Mouse (Mus musculus) fat pad, adult 2 months (tissue): ENCODE data around the gene Cux1.

Experiments used
- DNase-seq: peaks from one replicate; pipeline ENCODE4 v3.0.0-alpha.2; 2011; ENCODE audit warnings: low read depth, low spot score; ENCODE audit errors: extremely low read depth

Gene Cux1

DNA sequence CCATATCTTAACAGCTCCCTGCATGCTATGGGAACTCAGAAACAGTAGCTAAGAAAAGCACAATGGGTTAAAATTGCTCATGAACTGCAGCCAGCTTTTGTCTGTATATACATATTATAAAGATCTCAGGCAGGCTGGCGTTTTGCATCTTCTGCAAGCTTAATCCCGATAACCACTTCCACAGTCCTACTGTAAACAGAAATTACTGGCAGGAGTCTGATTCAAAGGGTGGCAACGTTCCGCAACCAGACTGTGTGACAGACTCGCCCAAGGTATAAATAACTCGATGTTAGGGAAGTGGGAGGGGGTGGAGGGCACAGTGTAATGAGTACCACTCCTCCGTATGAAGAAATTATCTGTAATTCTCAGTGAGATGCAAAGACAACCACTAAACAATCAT, 55.9 kb downstream of the Cux1 start:
- DNase-seq, result no peak

- DNase-seq, result no peak
Measured at GRCm38 (mm10) chr5:136510609-136511008, 56.7 kb downstream of the Cux1 start.

DNA sequence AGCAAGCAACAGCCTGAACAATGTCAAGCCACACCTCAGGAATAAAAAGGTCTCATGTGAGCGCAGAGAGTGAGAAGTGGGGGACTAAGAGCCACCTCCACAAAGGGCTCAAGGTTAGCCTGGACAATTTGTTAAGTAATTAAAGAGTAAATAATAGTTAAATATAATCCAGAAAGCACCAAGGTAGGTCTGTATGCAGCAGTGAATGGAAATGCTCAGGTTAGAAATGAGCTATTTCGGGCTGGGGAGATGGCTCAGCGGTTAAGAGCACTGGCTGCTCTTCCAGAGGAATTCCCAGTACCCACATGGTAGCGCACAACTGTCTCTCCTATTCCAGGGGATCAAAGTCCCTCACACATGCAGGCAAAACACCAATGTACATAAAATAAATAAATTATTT, 59.7 kb downstream of the Cux1 start:
- DNase-seq, result no peak

DNA sequence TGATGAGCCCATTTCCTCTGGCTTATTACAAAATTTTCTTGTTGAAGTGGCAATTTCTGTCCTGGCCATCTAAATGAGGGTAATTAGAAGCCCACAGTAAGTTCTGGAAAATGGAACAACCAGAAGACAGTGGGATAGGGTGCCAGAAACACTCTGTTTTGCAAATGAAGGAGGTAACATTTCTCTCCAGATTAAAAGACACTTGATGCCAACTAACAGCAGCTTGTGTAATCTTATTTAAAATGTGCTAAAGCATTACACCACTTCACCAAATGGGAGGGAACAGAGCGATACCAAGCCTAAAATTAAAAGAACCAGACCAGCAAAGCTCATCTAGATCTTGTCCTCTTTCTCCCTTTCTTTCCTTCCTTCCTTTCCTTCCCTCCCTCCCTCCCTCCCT, 61.0 kb downstream of the Cux1 start:
- DNase-seq, result no peak

GRCm38 (mm10) chr5:136502491-136503086, 64.7 kb downstream of the Cux1 start:
- DNase-seq, result no peak

GRCm38 (mm10) chr5:136500307-136500871, 66.9 kb downstream of the Cux1 start:
- DNase-seq, result no peak

DNA sequence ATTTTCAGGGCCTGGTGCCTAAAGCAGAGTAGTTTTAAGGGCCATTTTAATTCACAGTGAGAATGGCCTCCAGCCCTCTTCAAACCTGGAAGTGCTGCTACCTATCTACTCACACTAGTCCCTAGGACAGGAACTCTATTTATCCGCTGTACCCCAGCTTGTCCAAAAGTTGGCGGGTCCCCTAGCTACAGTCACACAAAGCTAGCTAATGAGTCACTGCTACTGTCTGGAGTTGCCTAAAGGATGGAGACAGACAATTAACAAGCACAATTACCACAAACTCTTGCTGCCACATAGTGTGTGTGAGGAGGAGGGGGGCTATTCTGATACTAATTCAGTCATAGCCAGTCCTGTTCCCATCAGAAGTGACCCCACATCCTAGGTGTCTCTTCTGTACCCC, 68.0 kb downstream of the Cux1 start:
- DNase-seq, result no peak

- DNase-seq, result no peak
Measured at GRCm38 (mm10) chr5:136498741-136499140, 68.5 kb downstream of the Cux1 start.

- no peak for DNase-seq
Measured at GRCm38 (mm10) chr5:136497301-136497700, 70.0 kb downstream of the Cux1 start.

GRCm38 (mm10) chr5:136495581-136495980, 71.7 kb downstream of the Cux1 start:
- no peak for DNase-seq

DNA sequence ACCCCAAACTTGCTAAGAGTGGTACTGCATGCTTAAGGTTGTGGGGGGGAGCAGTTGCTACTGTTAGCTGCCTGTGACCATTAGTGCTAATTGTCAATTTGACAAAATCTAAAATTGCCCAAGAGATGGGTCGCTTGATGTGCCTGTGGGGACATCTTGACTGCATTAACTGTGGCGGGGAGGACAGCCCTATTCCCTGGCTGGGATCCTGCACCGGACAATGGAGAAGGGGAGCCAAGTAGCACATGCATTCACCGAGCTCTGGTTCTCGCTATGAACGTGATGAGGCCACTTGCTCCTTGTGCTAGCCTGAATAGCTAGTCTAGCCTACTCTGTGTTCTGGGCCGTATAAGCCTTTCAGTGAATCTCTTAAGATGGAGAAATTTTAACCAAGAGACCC, 72.4 kb downstream of the Cux1 start:
- no peak for DNase-seq

- no peak for DNase-seq
Measured at GRCm38 (mm10) chr5:136494288-136494687, 73.0 kb downstream of the Cux1 start.

- no peak for DNase-seq
Measured at GRCm38 (mm10) chr5:136489450-136489849, 77.8 kb downstream of the Cux1 start.

DNA sequence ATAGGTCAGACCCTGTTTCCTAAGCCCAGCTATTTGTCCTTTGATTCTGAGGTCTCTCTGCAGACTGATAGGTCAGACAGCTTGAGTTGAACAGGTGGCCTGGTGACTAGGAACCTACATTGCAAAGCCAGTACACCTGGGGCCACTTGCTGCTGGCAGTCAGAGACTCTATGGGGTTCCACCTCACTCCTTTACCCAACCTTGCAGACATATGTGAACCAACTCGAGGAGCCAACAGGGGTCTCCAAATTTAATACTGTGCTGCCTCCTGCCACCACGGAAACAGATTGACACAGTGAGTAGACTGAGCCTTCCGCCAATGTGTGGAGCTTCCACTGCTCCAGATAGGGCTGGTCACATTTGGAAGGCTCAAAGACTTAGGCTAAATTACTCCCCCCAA, 78.6 kb downstream of the Cux1 start:
- DNase-seq, result no peak

DNA sequence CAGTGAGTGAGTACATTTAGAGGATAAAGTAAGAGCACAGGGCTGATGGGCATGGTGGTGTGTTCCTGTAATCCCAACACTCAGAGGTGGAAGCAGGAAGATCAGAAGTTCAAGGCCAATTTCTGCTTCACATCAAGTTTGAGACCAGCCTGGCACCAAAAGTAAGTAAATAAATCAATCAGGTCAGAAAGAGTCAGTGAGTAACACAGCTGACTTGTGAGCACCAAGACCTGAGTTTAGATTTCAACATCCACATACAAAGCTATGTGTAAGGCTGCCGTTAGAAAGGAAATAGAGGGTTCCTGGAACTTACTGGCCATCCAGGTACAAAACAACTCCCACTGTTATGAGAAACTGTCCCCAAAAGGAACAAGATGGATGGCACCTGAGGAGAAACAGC, 79.1 kb downstream of the Cux1 start:
- DNase-seq, result no peak

- no peak for DNase-seq
Measured at GRCm38 (mm10) chr5:136487397-136488093, 79.7 kb downstream of the Cux1 start.

- DNase-seq, result no peak
Measured at GRCm38 (mm10) chr5:136486401-136486800, 80.9 kb downstream of the Cux1 start.

DNA sequence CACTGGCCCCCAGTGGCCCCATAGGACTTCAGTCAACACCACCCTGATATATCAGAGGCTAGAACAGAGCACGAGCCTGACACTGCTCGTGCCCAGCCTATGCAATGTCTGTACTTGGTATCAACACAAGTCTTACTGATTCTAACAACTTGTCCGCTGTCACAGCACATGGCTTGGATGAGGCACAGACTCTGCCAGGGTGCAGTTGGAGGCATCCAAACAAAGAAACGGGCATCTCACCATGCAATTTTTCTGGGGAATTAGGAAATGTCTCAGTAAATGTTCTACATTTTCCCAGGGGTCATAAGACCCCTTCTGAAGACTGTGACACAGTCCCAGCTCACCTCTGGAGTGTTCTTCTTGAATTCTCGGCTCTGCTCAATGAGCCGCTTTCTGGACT, 81.9 kb downstream of the Cux1 start:
- DNase-seq, result no peak

GRCm38 (mm10) chr5:136482434-136482833, 84.9 kb downstream of the Cux1 start:
- DNase-seq, result no peak

- DNase-seq, result no peak
Measured at GRCm38 (mm10) chr5:136480541-136480940, 86.7 kb downstream of the Cux1 start.

DNA sequence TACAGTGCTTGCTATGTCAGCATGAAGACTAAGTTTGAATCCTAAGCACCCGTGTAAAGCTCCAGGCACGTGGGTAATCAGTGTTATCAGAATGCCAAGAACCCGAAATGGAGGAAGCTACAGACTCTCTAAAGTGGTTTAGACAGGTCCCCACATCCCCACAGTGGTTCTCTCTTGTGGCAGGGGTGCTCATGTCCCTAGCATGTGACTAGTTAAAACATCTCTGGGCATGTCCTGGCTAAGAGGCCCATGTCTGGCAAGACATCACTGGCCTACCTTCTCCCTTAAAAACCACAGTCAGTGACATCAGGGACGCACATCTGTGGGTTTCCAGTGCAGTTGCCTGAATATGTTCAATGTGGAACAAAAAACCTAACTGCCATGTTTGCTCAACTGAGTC, 87.5 kb downstream of the Cux1 start:
- DNase-seq, result no peak

GRCm38 (mm10) chr5:136479024-136479763, 88.1 kb downstream of the Cux1 start:
- no peak for DNase-seq
